Mouse (Mus musculus) right cerebral cortex, postnatal 14 days (tissue): ENCODE results near the gene Olfr1166.
"Not testable (repeated sequence)": the region's sequence is repeated elsewhere in the genome, so short reads cannot be mapped to it uniquely, and the experiment has no call there.

Experiments
- DNase-seq: peaks from one replicate; pipeline ENCODE4 v3.0.0; 2022

Gene Olfr1166

DNA sequence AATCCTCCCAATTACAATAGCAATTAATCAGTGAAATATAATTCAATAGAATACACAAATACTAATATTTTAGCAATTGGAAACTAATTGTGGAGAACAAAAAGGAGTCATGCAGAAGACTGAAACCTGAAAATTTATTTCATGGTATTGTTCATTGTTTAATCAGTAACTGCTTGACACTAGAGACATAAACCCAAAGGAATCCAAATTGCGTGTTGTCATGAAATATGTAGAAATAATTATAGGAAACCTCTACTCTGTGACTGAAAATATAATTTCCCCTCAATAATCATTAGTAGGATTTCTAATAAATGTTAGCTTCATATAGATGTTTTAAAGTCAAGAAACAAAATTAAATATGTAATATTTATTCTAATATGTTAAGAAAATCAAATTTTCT lies at the start of gene Olfr1166:
Gene Olfr1166 (minus strand): TSS at position 101 of the 400 bp plus-strand sequence.
- no peak for DNase-seq

DNA sequence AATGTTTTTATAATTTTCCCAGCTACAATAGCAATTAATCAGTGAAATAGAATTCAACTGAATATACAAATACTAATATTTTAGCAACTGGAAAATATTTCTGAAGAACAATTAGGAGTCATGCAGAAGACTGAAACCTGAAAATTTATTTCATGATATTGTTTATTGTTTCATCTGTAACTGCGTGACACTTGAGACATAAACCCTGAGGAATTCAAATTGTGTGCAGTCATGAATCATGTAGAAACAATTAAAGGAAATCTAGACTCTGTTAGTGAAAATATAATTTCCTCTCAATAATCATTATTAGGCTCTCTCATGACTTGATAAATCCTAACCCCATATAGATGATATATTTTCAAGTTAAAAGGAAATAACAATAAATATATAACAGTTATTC lies 27.0 kb upstream of the Olfr1166 start, which contains the start of gene Olfr1167:
Gene Olfr1167 (minus strand): TSS at position 101 of the 400 bp plus-strand sequence.
- not testable (repeated sequence) for DNase-seq

DNA sequence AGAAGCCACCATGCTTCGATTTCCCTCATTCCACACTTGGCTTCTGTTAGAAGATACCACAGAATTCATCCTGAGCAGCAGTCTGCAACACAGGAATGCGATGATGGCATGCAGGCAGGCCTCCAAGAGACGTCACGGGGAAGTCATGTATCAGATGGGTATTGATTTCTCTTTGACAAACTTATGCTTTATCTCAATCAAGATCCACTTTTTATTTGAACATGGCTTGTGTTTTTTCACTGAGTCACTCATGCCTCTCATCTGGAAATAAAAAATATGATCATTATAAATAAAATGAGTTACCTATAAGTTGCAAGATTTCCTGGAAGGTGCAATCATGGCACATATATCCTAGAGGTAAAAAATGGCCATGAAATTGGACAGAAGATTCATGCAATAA lies 34.2 kb downstream of the Olfr1166 start, which contains the start of gene Olfr1164:
Gene Olfr1164 (minus strand): TSS at position 101 of the 400 bp plus-strand sequence.
- no peak for DNase-seq
